Mouse (Mus musculus): ENCODE results near the gene Olfr1052. TPM values are rescaled to one million over a fixed set of nuclear protein-coding genes. Genes with fewer than 3 reads are reported as not detected.
"Not testable (repeated sequence)": the region's sequence is repeated elsewhere in the genome, so short reads cannot be mapped to it uniquely, and the experiment has no call there.

The Olfr1052 gene
- not detected in 2 replicates for polyA plus RNA-seq (2016; fragmentation: Nextera tagmentation; extraction: Ambion mirVana)

- no peak for ATAC-seq (ENCODE audit: low FRiP score)
- Histone ChIP-seq H3K9ac (no peak within 1 kb of the TSS), H3K27me3 (no peaks in the 10 kb centered on the region)
These were observed at the start of gene Olfr1052 for GRCm38 (mm10) chr2:86292155-86292554. Olfr1052 (plus strand) TSS chr2:86292455.

GRCm38 (mm10) chr2:86258228-86258627 lies 34.0 kb upstream of the Olfr1052 start, which contains the start of gene Olfr1049:
Olfr1049 (minus strand) TSS chr2:86258328.
- H3K4me1 ChIP-seq; H3K27me3 ChIP-seq; H3K4me2 ChIP-seq; H3K36me3 ChIP-seq (replicated peaks); ATAC-seq (ENCODE audit: low FRiP score); H3K9me3 ChIP-seq; H3K9ac ChIP-seq; H3K4me3 ChIP-seq (replicated peaks); H3K27ac ChIP-seq: not testable (repeated sequence)

More at GRCm38 (mm10) chr2:86292155-86292554, at the start of gene Olfr1052:
- Histone ChIP-seq H3K9me3 (no peaks in the 10 kb centered on the region), H3K4me3 (replicated peaks) (no peak within 1 kb of the TSS), H3K36me3 (replicated peaks) (no peaks in the 10 kb centered on the region), H3K27ac (no peak within 1 kb of the TSS), H3K4me2 (no peak within 1 kb of the TSS), H3K4me1 (no peaks in the 10 kb centered on the region)

- not testable (repeated sequence) for H3K9ac ChIP-seq; H3K27ac ChIP-seq; H3K4me1 ChIP-seq; ATAC-seq (ENCODE audit: low FRiP score); H3K36me3 ChIP-seq (replicated peaks); H3K4me3 ChIP-seq (replicated peaks); H3K9me3 ChIP-seq; H3K27me3 ChIP-seq; H3K4me2 ChIP-seq
These were observed 13.3 kb upstream of the Olfr1052 start, which contains the start of gene Olfr1051 for GRCm38 (mm10) chr2:86278988-86279387. Olfr1051 (minus strand) TSS chr2:86279088.

GRCm38 (mm10) chr2:86315184-86315583 lies 22.9 kb downstream of the Olfr1052 start, which contains the start of gene Olfr1053:
Olfr1053 (minus strand) TSS chr2:86315284.
- Histone ChIP-seq H3K4me2 (no peak within 1 kb of the TSS), H3K4me3 (replicated peaks) (no peak within 1 kb of the TSS), H3K9ac (no peak within 1 kb of the TSS), H3K27me3 (no peaks in the 10 kb centered on the region), H3K27ac (no peak within 1 kb of the TSS), H3K9me3 (no peaks in the 10 kb centered on the region), H3K4me1 (no peaks in the 10 kb centered on the region), H3K36me3 (replicated peaks) (no peaks in the 10 kb centered on the region)
- 63% methylated on average over 3 of the region's 3 CpGs for WGBS
- ATAC-seq (ENCODE audit: low FRiP score), result no peak

GRCm38 (mm10) chr2:86335333-86335732 lies 43.1 kb downstream of the Olfr1052 start, which contains the start of gene Olfr1054:
Olfr1054 (minus strand) TSS chr2:86335433.
- 89% methylated on average over 3 of the region's 3 CpGs for WGBS
- no peak for ATAC-seq (ENCODE audit: low FRiP score)
- H3K4me3 ChIP-seq (replicated peaks), result no peak within 1 kb of the TSS
- H3K4me2 ChIP-seq, result no peak within 1 kb of the TSS
- no peaks in the 10 kb centered on the region for H3K27me3 ChIP-seq
- no peaks in the 10 kb centered on the region for H3K36me3 ChIP-seq (replicated peaks)
- H3K27ac ChIP-seq, result no peak within 1 kb of the TSS
- H3K9me3 ChIP-seq, result no peaks in the 10 kb centered on the region
- H3K9ac ChIP-seq, result no peak within 1 kb of the TSS
- no peaks in the 10 kb centered on the region for H3K4me1 ChIP-seq

Other genes with a start within 250 kb of the Olfr1052 start
- not detected in 2 replicates for gene Olfr1034, start 246.6 kb upstream of the Olfr1052 start, polyA plus RNA-seq (2016; fragmentation: Nextera tagmentation; extraction: Ambion mirVana)
- not detected in 2 replicates for gene Olfr1036, start 218.5 kb upstream of the Olfr1052 start, polyA plus RNA-seq (2016; fragmentation: Nextera tagmentation; extraction: Ambion mirVana)
- gene Olfr1037, start 205.1 kb upstream of the Olfr1052 start, polyA plus RNA-seq (2016; fragmentation: Nextera tagmentation; extraction: Ambion mirVana), result not detected in 2 replicates
- gene Olfr1039, start 156.5 kb upstream of the Olfr1052 start, polyA plus RNA-seq (2016; fragmentation: Nextera tagmentation; extraction: Ambion mirVana), result not detected in 2 replicates
- not detected in 2 replicates for gene Olfr1040, start 145.7 kb upstream of the Olfr1052 start, polyA plus RNA-seq (2016; fragmentation: Nextera tagmentation; extraction: Ambion mirVana)
- gene Olfr1042, start 130.6 kb upstream of the Olfr1052 start, polyA plus RNA-seq (2016; fragmentation: Nextera tagmentation; extraction: Ambion mirVana), result not detected in 2 replicates
- not detected in 2 replicates for gene Olfr1043, start 124.9 kb upstream of the Olfr1052 start, polyA plus RNA-seq (2016; fragmentation: Nextera tagmentation; extraction: Ambion mirVana)
- gene Olfr1044, start 114.6 kb upstream of the Olfr1052 start, polyA plus RNA-seq (2016; fragmentation: Nextera tagmentation; extraction: Ambion mirVana), result not detected in 2 replicates
- not detected in 2 replicates for gene Olfr52, start 106.8 kb upstream of the Olfr1052 start, polyA plus RNA-seq (2016; fragmentation: Nextera tagmentation; extraction: Ambion mirVana)
- not detected in 2 replicates for gene Olfr1045, start 89.4 kb upstream of the Olfr1052 start, polyA plus RNA-seq (2016; fragmentation: Nextera tagmentation; extraction: Ambion mirVana)
- not detected in 2 replicates for gene Olfr1046, start 73.1 kb upstream of the Olfr1052 start, polyA plus RNA-seq (2016; fragmentation: Nextera tagmentation; extraction: Ambion mirVana)
- gene Olfr1047, start 61.1 kb upstream of the Olfr1052 start, polyA plus RNA-seq (2016; fragmentation: Nextera tagmentation; extraction: Ambion mirVana), result not detected in 2 replicates
- gene Olfr1048, start 52.2 kb upstream of the Olfr1052 start, polyA plus RNA-seq (2016; fragmentation: Nextera tagmentation; extraction: Ambion mirVana), result not detected in 2 replicates
- gene Olfr1049, start 34.1 kb upstream of the Olfr1052 start, polyA plus RNA-seq (2016; fragmentation: Nextera tagmentation; extraction: Ambion mirVana), result not detected in 2 replicates
- gene Olfr1051, start 13.4 kb upstream of the Olfr1052 start, polyA plus RNA-seq (2016; fragmentation: Nextera tagmentation; extraction: Ambion mirVana), result not detected in 2 replicates
- not detected in 2 replicates for gene Olfr1053, start 22.8 kb downstream of the Olfr1052 start, polyA plus RNA-seq (2016; fragmentation: Nextera tagmentation; extraction: Ambion mirVana)
- gene Olfr1054, start 43.0 kb downstream of the Olfr1052 start, polyA plus RNA-seq (2016; fragmentation: Nextera tagmentation; extraction: Ambion mirVana), result not detected in 2 replicates
- gene Olfr1055, start 57.8 kb downstream of the Olfr1052 start, polyA plus RNA-seq (2016; fragmentation: Nextera tagmentation; extraction: Ambion mirVana), result not detected in 2 replicates
- gene Olfr1056, start 70.0 kb downstream of the Olfr1052 start, polyA plus RNA-seq (2016; fragmentation: Nextera tagmentation; extraction: Ambion mirVana), result not detected in 2 replicates
- not detected in 2 replicates for gene Olfr1057, start 85.9 kb downstream of the Olfr1052 start, polyA plus RNA-seq (2016; fragmentation: Nextera tagmentation; extraction: Ambion mirVana)
- not detected in 2 replicates for gene Olfr1058, start 96.1 kb downstream of the Olfr1052 start, polyA plus RNA-seq (2016; fragmentation: Nextera tagmentation; extraction: Ambion mirVana)
- not detected in 2 replicates for gene Olfr1061, start 121.6 kb downstream of the Olfr1052 start, polyA plus RNA-seq (2016; fragmentation: Nextera tagmentation; extraction: Ambion mirVana)
- gene Olfr1062, start 134.3 kb downstream of the Olfr1052 start, polyA plus RNA-seq (2016; fragmentation: Nextera tagmentation; extraction: Ambion mirVana), result not detected in 2 replicates
- not detected in 2 replicates for gene Olfr1065, start 158.1 kb downstream of the Olfr1052 start, polyA plus RNA-seq (2016; fragmentation: Nextera tagmentation; extraction: Ambion mirVana)
- gene Olfr1066, start 163.8 kb downstream of the Olfr1052 start, polyA plus RNA-seq (2016; fragmentation: Nextera tagmentation; extraction: Ambion mirVana), result not detected in 2 replicates
- gene Olfr228, start 194.9 kb downstream of the Olfr1052 start, polyA plus RNA-seq (2016; fragmentation: Nextera tagmentation; extraction: Ambion mirVana), result not detected in 2 replicates
- not detected in 2 replicates for gene Olfr1076, start 216.0 kb downstream of the Olfr1052 start, polyA plus RNA-seq (2016; fragmentation: Nextera tagmentation; extraction: Ambion mirVana)

All from forebrain, embryonic 12.5 days (tissue).